ENCODE assay signal across 22 mouse cellular contexts in the genomic region with DNA sequence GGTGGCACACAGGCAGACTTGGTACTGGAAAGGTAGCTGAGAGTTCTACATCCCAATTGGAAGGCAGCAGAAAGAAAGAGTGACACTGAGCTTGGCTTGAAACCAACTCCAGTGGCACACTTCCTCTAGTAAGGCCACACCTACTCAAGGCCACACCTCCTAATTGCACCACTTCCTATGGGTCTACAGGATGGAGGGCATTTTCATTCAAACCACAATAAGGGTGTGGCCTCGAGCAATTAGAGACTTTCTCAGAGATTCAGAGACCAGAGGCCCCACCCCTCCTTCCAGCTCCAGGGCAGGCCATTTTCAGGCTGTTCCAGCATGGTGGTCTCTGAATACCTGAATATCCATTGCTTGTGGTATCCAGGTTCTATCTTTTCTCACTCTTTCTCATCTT.
DNase-seq lines count a peak whose midpoint lies in the region; ATAC-seq lines count a peak whose summit lies in the region.
"Had no signal": no experiment of that assay in that cellular context is flagged by ENCODE, and none has a peak within 500 bp of the region (broad histone marks: within the 10 kb centered on the region; RNA-seq: fewer than 3 reads in every experiment).

No protein-coding gene starts in this region.

- ATAC-seq in megakaryocyte progenitor cell, adult 5-6 weeks (replicated peaks; ENCODE audit: poor library complexity): no peak
- ATAC-seq: activated CD4-positive, CD25-positive, alpha-beta regulatory T cell, adult 4 months; CD4-positive, CD25-positive, alpha-beta regulatory T cell, adult 4 months; forebrain, embryonic 13.5 days; forebrain, embryonic 15.5 days; forebrain, postnatal 0 days; Patski had no signal

- DNase-seq in 416B (ENCODE audit: low read depth): peak; percentile 7
- peak; percentile 65 for DNase-seq in ES-CJ7 (ENCODE audit: low read depth, low spot score)
- DNase-seq in R1 (ENCODE audit: low read depth, low spot score): peak; percentile 52
- DNase-seq in embryo, embryonic 9.5 days (ENCODE audit: extremely low spot score): no peak
- DNase-seq in urinary bladder, postnatal 14 days (ENCODE audit: low spot score): no peak
- DNase-seq: adrenal gland, adult 8-10 months; adrenal gland, postnatal 25 days; B cell, adult 2 months; cerebellum, adult 11 months; cerebellum, adult 18-20 months; cerebellum, adult 8-10 months; cerebellum, adult 9-11 months; cerebellum, postnatal 14 days; cerebellum, postnatal 36 days; embryo, embryonic 11 days; forebrain, postnatal 0 days had no signal

Comparison
In these comparisons a context has a peak if more than half of its experiments do, and no peak if none do; other contexts are left out.
1. DNase-seq: peak in 416B (single experiment), ES-CJ7 (single experiment) and R1 (single experiment); none in embryo, embryonic 9.5 days (single experiment) and urinary bladder, postnatal 14 days (single experiment).